ENCODE assay signal across 24 mouse cellular contexts in genomic region chr4:86558228-86558627, GRCm38 (mm10). TPM values are rescaled to one million over a fixed set of nuclear protein-coding genes. Genes with fewer than 3 reads are reported as not detected.
"Had no signal": no experiment of that assay in that cellular context is flagged by ENCODE, and none has a peak within 500 bp of the region (broad histone marks: within the 10 kb centered on the region; RNA-seq: fewer than 3 reads in every experiment).

Saxo1 (minus strand) TSS chr4:86558328.

- DNase-seq: retina, postnatal 1 day; right cerebral cortex, adult 18-20 months; right cerebral cortex, postnatal 14 days; right cerebral cortex, postnatal 25 days; right cerebral cortex, postnatal 4 days; spleen, adult 18-20 months; thymus, adult 18-20 months; thymus, adult 2 months; thymus, postnatal 14 days; thymus, postnatal 25 days; thymus, postnatal 36 days; thymus, postnatal 4 days had no signal

- H3K4me3 ChIP-seq: neural tube, embryonic 12.5 days; neural tube, embryonic 13.5 days; neural tube, embryonic 15.5 days; stomach, embryonic 15.5 days had no signal

- H3K4me1 ChIP-seq: neural tube, embryonic 12.5 days; neural tube, embryonic 13.5 days; neural tube, embryonic 15.5 days; stomach, embryonic 15.5 days had no signal

- H3K27me3 ChIP-seq: neural tube, embryonic 12.5 days; neural tube, embryonic 13.5 days; neural tube, embryonic 15.5 days; stomach, embryonic 15.5 days had no signal

- H3K4me2 ChIP-seq: neural tube, embryonic 12.5 days; neural tube, embryonic 13.5 days; neural tube, embryonic 15.5 days; stomach, embryonic 15.5 days had no signal

- H3K9ac ChIP-seq: neural tube, embryonic 12.5 days; neural tube, embryonic 13.5 days; neural tube, embryonic 15.5 days; stomach, embryonic 15.5 days had no signal

- H3K9me3 ChIP-seq: neural tube, embryonic 12.5 days; neural tube, embryonic 13.5 days; neural tube, embryonic 15.5 days; stomach, embryonic 15.5 days had no signal

- H3K36me3 ChIP-seq: neural tube, embryonic 12.5 days; neural tube, embryonic 13.5 days; neural tube, embryonic 15.5 days; stomach, embryonic 15.5 days had no signal

- H3K27ac ChIP-seq: neural tube, embryonic 12.5 days; neural tube, embryonic 13.5 days; neural tube, embryonic 15.5 days; stomach, embryonic 15.5 days; stomach, postnatal 0 days had no signal

RNA-seq across cellular contexts. Expression of gene Saxo1, which starts in this region (rescaled TPM):
- total RNA-seq: neutrophil, adult 5-6 weeks had no signal
- polyA plus RNA-seq: neural tube, embryonic 12.5 days; neural tube, embryonic 13.5 days; neural tube, embryonic 14.5 days; neural tube, embryonic 15.5 days; small intestine, adult 2 months; spleen, adult 2 months; stomach, embryonic 14.5 days; stomach, postnatal 0 days; thymus, postnatal 0 days; urinary bladder, adult 2 months had no signal
